Mouse (Mus musculus): ENCODE data around the gene Asic1.
"Not testable (repeated sequence)": the region's sequence is repeated elsewhere in the genome, so short reads cannot be mapped to it uniquely, and the experiment has no call there.

Gene Asic1

DNA sequence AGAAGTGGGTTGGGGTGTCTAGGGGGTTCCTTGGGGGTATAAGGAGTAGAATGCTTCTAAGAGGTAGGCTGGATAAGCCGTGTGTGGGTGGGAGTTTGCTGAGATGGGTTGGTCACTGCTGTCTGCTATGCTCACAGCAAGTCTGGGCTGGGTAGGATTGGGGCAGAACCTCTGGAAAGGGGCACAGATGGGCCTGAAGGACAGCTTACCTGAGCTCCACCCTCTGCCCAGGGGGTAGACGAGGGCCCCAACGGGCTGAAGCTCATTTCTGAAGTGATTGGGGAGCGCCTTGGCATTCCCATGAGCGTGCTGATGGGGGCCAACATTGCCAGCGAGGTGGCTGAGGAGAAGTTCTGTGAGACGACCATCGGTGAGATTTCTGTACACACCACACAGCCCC is 49.7 kb downstream of the Asic1 start:
- in situ Hi-C loops (cut with MboI): loop anchor here (5.0 kb wide), 1 partner anchor 52 kb away; the partner anchor contains the start of gene Cers5

DNA sequence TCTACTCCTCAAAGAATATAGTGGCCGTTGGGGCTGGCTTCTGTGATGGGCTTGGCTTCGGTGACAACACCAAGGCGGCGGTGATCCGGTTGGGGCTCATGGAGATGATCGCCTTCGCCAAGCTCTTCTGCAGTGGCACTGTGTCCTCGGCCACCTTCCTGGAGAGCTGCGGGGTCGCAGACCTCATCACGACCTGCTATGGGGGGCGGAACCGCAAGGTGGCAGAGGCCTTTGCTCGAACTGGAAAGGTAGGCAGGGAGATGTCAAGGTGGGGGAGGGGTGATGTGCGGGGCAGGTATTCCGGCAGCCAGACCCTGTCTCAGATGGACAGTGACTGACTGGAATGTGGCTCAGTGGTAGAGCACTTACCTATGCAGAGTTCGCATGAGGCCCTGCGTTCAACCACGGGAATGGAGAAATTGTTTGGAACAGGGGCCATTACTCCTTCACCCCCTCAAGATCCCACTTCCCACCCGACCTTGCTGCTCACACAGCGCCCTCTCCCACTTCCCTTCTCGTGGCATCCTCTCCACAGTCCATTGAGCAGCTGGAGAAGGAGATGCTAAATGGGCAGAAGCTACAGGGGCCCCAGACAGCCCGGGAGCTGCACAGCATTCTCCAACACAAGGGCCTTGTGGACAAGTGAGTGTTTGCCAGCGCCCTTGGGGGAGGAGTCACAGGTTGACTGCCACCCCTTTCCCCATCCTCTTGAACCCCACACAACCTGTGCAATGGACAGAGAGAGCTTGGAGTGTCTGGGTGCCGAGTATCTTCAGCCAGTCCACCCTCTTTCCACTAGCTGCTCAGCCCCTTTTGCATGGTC is 52.0 kb downstream of the Asic1 start:
- in situ Hi-C loops (cut with MboI): loop anchor here (5.0 kb wide), 1 partner anchor 50 kb away; the partner anchor contains the start of gene Cers5

DNA sequence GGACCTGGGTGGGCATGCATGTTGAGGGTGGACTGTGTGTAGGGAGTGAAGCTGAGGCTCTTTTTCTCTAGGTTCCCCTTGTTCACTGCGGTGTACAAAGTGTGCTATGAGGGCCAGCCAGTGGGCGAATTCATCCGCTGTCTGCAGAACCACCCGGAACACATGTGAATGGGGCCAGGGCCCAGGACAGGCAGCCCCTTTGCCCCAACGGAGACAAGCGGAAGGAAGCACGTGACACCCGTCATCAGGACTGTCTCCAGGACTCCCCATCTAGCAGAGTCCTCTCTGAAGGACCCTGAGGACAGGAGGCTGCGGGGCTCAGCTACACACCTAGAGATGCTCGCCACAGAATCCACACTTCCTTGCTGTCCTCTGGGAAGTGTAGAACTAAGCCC is 52.9 kb downstream of the Asic1 start:
- in situ Hi-C loops (cut with MboI): loop anchor here (5.0 kb wide), 1 partner anchor 49 kb away; the partner anchor contains the start of gene Cers5

DNA sequence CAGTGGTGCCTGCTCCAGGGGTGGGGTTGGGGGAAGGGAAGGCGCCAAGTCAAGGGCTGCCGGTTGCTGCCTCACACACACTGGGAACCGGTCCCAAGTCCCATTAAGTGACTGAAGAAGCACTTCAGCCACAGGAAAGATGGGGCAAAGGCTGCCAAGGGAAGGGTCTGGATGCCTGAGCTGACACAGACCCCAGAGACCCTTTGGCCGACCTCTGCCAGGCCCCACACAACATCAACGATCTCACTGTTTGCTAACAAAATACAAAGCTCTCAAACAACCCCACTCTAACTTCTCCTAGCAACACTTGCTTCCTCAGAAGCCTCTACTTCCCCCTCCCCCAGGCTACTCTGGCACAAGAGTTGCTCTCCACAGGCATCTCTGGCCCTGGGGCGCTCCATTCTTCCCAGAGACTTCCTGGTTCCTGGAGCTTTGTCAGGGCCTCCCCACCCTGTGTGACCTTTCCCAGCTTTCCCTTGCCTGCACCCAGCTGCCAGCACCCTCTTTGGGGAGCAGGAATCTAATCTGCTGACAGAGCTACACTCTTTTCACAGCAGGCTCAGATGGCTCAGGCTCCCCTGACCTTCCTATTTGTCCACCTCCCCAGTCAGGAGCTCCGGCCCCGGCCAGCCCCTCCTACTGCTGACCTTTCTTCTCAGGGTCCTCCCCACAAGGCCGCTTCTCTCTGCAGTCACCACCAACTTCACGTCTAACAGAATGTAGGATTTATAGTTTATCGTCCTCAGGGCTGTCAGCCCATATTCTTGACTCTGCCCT is 53.5 kb downstream of the Asic1 start:
- in situ Hi-C loops (cut with MboI): loop anchor here (5.0 kb wide), 1 partner anchor 49 kb away; the partner anchor contains the start of gene Cers5

DNA sequence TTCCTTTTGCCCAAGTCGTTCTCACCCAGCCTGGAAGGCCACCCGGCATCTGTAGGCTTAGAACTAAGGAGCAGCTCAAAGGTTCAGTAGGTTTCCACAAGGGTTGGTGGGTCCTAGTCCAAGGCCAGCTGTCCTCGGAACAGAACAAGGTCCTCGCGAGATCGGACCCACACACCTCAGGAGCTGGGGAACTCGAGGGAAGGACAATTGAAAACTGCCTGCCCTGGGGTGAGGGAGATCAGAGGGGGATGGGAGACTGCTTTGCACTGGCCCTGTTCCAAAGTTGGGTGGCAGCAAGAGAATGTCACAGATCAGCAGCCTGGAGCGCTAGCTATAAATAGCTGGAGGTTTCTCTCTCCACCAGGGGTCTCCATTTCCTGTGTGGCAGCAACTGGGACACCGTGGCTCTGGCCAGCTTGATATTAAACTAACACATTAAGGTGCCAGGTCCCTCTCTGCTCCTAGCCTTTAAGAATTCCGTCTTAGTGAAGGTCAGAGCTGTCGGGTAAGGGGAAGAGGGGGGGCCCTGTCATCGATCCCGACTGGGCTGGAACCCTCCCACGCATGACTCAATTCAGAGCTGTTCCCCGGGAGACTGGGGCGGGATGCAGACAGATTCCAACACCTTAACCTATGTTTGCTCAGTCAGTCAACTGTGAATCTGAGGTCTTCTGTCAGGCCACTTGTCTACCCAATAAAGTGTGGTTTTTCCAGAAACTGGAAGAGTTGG is 54.3 kb downstream of the Asic1 start:
- in situ Hi-C loops (cut with MboI): loop anchor here (5.0 kb wide), 1 partner anchor 48 kb away; the partner anchor contains the start of gene Cers5

DNA sequence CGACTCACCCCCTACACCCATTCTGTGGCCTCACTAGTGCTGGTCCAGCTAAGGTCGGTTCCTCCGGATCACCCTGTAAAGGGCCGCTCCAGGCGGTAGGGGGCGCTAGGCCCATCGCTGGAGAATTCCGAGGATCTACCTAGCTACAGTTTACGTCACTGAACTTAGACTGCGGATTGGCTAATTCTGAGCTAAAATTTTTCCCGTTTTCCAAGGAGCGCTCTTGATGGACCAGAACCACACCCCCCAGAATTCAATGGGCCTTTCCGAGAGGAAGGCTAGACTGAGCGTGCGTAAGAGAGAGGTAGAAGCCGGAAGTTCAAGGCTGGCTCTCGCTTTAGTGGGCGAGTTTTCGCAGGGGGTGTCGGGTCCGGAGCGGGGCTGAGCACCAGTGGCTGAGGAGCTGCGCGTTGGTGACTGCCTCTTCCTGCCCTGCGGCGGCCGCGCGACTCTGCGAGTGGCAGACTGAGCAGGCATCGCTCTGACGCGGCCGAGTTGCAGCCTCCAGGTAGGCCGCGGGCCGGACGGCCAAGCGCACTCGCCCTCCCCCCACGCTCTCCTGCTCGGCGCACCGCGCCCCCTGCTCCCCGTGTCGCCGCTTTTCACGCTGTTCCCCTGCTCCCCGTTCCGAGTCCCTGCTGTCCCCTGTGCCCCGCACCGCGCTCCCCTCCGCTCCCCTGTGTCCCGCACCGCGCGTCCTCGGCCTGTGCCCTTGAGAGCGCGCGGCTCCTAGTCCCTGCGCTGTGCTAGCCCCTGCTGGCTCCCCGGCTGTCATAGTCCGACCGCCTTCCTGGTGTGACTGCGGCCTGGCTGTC is 55.4 kb downstream of the Asic1 start, which contains the start of gene Cox14:
Gene Cox14, plus strand, starts transcription at position 278 of the 815 bp plus-strand sequence.
- in situ Hi-C loops (cut with MboI): no loop called here

DNA sequence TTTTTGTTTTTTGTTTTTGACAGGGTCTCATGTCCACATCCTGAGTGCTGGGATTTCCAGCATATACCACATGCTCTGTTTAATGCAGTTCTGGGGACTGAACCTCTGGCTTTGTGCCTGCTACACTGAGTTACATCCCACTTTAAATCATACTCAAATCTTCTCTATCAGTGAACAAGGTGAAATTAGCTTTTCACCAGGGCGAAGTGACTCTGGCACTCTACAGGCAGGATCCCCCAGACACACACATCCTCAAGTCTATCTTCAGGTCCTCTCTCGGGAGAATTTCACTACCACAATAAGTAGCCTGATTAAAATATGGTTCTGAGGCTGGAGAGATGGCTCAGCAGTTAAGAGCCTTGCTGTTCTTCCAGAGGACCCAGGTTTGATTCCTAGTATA is 56.4 kb downstream of the Asic1 start:
- in situ Hi-C loops (cut with MboI): no loop called here

DNA sequence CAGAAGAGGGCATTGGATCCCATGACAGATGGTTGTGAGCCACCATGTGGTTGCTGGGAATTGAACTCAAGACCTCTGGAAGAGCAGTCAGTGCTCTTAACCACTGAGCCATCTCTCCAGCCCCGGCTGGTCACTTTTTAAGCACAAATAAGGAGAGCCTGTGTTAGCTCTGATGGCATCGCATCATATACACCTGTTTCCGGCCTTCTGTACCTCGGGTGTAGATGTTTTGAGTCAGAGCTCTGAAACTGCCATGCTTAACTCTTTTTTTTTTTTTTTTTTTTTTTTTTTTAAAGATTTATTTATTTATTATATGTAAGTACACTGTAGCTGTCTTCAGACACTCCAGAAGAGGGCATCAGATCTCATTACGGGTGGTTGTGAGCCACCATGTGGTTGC is 56.9 kb downstream of the Asic1 start:
- in situ Hi-C loops (cut with MboI): not testable (repeated sequence)

DNA sequence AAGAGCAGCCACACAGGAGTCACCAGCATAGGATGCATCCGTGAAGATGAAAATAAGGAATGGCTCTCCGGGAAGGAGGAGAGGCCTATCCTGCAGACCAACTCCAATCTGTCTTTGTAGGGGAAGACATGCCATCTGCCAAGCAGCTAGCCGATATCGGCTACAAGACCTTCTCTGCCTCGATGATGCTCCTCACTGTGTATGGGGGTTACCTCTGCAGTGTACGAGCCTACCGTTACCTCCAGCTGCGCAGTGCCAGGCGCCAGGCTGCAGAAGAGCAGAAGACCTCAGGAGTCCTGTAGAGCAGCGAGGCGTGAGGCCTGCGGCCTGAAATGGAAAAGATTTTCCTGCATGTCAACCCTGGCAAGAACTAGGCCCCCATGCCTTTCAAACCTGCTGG is 57.4 kb downstream of the Asic1 start:
- in situ Hi-C loops (cut with MboI): no loop called here

DNA sequence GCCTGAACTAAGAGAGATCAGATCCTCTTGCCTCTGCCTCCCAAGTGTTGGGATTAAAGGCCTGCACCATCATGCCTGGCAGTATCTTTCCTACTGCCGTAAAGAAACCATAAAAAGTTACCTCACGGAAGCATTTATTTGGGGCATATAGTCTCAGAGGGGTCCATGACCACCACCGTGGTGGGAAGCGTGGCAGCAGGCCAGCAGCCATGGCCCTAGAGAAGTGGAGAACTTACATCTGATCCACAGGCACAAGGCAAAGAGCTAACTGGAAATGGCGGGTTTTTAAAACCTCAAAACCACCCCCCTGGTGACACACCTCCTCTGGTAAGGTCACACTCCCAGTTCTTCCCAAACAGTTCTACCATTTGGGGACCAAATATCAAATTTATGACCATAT is 58.0 kb downstream of the Asic1 start:
- in situ Hi-C loops (cut with MboI): no loop called here

DNA sequence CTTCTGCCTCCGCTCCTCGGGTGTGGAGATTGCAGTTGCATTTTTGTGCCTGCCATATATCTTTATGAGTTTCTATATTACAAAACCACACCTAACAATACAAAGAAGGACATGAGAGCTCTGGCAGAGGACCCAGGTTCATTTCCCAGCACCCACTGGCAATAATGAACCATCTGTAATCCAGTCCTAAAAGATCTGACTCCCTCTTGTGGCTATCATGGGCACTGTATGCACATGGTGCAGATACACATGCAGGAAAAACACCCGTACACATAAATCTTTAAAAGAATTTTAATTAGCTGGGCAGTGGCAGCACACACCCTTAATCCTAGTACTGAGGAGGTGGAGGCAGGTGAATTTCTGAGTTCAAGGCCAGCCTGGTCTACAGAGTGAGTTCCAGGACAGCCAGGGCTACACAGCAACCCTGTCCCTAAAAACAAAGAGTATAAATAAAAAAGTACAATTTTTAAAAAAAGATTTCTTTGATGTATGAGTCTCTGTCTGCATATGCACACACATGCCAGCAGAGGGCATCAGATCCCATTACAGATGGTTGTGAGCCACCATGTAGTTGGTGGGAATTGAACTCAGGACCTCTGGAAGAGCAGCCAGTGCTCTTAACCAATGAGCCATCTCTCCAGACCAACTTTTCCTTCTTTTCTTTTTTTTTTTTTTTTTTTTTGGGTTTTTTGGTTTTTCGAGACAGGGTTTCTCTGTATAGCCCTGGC is 59.1 kb downstream of the Asic1 start:
- in situ Hi-C loops (cut with MboI): no loop called here

DNA sequence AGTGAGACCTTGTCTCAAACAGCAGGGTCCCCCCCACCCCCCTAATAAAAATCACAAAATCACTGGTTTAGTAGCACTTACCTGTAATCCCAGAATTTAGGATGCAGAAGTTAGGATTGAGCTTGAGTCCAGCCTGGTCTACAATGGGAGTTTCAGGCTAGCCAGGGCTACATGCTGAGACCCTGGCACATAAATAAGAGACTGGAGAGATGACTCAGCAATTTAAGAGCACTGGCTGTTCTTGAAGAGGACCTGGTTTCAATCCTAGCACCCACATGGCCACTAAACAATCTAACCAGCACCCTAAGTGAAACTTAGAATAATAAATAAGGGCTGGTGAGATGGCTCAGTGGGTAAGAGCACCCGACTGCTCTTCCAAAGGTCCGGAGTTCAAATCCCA is 61.0 kb downstream of the Asic1 start:
- in situ Hi-C loops (cut with MboI): no loop called here

DNA sequence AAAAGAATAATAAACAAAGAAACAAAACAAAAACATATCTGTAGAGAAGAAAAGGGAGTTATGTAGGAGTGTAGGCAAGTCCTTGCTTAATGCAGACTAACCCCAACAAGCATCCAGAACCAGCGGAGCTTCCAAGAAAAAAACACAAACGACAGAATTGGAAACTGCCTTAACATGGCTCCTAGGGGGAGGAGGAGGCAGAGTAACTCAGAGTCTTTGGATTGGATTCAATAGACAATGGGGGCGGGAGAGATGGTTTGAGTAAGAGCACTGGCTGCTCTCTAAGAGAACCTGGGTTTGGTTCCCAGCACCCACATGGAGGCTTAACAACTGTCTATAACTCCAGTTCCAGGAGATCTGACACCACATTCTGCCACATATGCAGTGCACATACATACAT is 61.5 kb downstream of the Asic1 start:
- in situ Hi-C loops (cut with MboI): no loop called here

DNA sequence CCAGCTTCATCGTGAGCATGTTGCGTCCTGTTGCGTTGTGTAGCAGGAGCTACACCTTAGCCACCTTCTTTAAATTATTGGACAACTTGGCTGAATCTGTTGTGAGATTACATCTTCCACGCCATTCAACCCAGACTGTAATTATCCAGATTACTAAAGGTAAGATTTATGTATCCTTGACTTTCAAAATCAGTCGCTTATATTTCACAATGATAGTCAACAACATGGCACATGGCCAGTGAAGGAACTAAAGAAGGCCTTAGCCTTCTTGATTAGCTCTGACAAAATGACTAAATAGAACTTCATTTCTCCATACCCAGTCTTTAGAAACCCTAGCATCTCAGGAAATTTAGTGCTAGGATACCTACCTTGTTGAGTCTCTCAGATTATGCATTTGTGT is 63.0 kb downstream of the Asic1 start:
- in situ Hi-C loops (cut with MboI): no loop called here

DNA sequence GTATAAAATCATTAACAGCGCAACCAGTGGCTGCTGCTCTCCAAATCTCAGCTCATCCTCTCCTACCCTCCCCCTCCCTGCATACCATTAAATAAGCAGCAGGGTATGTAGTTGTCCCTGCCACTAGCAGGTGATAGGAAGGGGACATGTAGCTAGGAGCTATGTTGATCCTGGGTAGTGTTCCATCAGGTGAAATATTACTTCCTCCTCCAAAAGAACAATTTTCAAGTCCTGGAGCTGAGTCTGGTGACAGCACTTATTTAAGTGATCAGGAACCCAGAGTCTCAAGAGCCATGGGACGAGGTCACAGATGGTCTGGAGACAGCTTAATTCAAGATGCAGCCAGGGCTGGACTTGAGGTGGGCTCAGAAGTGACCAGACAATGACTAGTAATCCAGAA is 65.5 kb downstream of the Asic1 start:
- in situ Hi-C loops (cut with MboI): no loop called here

DNA sequence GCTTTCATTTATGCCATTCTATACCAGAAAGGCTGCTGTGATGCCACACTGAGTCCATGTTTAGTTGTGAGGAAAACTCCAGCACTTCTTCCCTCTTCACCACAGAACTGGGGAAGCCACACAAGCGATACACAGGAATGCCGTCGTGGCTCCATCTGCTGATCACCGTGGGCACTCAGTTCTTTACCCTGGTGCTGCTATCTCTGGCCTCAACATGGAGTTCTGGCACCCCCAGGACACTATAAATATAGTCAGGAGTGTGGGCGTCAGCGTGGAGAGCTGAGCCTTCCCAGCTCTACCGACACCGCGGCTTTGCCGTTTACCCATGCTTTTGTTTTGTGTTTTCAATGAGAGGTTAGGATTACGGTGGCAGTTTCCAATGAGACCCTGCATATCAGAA is 66.5 kb downstream of the Asic1 start:
- in situ Hi-C loops (cut with MboI): no loop called here

DNA sequence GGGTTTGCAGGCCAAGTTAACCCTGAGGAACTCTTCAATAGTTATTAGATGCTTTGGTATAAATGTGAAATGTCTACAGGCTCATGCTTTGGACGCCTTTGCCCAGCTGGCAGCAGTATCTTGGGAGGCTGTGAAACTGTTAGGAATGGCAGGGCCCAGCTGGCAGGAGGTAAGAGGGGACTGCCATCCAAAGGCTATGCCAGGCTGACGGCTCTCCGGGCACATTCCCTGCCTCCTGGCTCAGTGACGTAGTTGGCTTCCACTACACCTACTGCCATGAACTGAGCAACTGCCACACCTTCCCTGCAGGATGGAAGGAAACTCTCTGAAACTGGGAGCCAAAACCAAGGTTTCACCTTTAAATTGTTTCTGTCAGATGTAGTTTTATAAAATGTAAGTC is 70.1 kb downstream of the Asic1 start:
- in situ Hi-C loops (cut with MboI): no loop called here
